Mouse (Mus musculus) left cerebral cortex, postnatal 10 days (tissue): ENCODE measurements around the gene Gm20906. TPM values are rescaled to one million over a fixed set of nuclear protein-coding genes. Genes with fewer than 3 reads are reported as not detected.
"Not testable (repeated sequence)": the region's sequence is repeated elsewhere in the genome, so short reads cannot be mapped to it uniquely, and the experiment has no call there.

Experiments
- DNase-seq, 2 experiments: peaks; one replicate each; pipeline ENCODE4 v3.0.0; 2021 to 2022; ENCODE audit warnings: low spot score in 2 of 2, mixed read lengths in 1 of 2; ENCODE audit errors: extremely low spot score in 1 of 2
- intact Hi-C: fragments of 180-260 bp; cut with DNase I; formaldehyde crosslinking; loops from one replicate; pipeline ENCODE4 v1.15.1; 2025
- total RNA-seq, 2 experiments: library from RNA; stranded (reverse); gene quantifications; 2 replicates each; pipeline ENCODE4 v1.2.3; 2021

The Gm20906 gene
- not detected for total RNA-seq

- DNase-seq, intact Hi-C loops: not testable (repeated sequence)
Measured at GRCm38 (mm10) chrY:87550666-87551065, at the start of gene Gm20906. Gm20906 (plus strand) TSS chrY:87550966.
